Mouse (Mus musculus): ENCODE data around the gene Kif18b.

DNA sequence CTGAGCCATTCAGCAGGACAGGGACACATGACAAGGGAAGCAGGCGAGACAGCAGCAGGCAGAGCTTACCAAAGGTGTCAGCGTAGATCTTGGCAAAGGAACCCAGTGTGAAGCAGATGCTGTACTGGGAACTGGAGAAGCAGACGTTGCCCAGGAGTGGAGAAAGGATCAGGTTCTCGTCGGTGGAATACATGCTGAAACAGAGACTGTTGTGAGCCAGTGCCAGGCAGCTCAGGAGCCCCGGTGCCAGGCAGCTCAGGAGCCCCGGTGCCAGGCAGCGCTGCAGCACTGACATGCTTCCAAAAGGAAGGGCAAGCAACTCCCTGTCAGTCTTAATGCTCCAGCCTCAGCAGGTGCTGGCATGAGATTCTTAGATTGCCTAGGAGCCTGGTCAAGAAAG lies 65.0 kb downstream of the Kif18b start:
- no peak for TF ChIP-seq CTCF (IDR thresholded peaks at IDR 0.05; ENCODE audit: low read depth)
- no peak for TF ChIP-seq EP300 (optimal IDR thresholded peaks at IDR 0.05)

All from stomach, postnatal 0 days (tissue).